Mouse (Mus musculus): ENCODE results near the gene Actb.

DNA sequence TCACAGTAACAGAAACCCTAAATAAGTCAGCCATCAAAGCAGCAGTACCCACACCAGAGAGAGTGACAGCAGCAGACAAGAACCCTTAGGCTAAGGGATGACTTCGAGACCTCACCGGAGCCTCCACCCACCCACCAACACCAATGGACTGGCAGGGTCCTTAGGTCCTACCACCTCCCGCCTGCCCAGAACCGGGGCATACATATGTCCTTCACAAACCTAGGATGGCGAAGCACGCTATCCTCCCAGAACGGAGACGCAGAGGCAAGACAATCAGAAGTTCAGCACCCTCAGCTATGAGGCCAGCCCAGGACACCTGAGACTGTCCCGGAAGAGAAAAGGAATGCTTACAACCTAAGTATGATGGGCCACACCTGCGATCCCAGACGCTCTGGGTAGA lies 24.1 kb downstream of the Actb start:
- no peak for TF ChIP-seq CHD2 (IDR thresholded peaks at IDR 0.05; ENCODE audit: low read length)
- TF ChIP-seq ZNF384 (IDR thresholded peaks at IDR 0.05; ENCODE audit: low read depth, low read length) = no peak
- TF ChIP-seq E2F4 (IDR thresholded peaks at IDR 0.05; ENCODE audit: borderline replicate concordance, low read depth, low read length) = no peak
- TF ChIP-seq CTCF (IDR thresholded peaks at IDR 0.05 in 2 of 3, conservative IDR thresholded peaks at IDR 0.05 in 1 of 3; ENCODE audit: control insufficient read depth in 1 of 3, insufficient read depth in 1 of 3, low read depth in 2 of 3, low read length in 3 of 3, poor library complexity in 1 of 3, severe bottlenecking in 1 of 3) = no peak
- no peak for TF ChIP-seq GATA1 (IDR thresholded peaks at IDR 0.05; ENCODE audit: low read depth, low read length)
- TF ChIP-seq EP300 (IDR thresholded peaks at IDR 0.05; ENCODE audit: low read depth in 1 of 2, low read length in 2 of 2) = no peak
- TF ChIP-seq MYB (IDR thresholded peaks at IDR 0.05; ENCODE audit: low read depth, low read length) = no peak
- no peak for TF ChIP-seq TCF12 (IDR thresholded peaks at IDR 0.05; ENCODE audit: low read depth, low read length)

Data from MEL (cell line).